Mouse (Mus musculus) midbrain, embryonic 15.5 days (tissue): Measurements from ENCODE around the gene Dpm2. TPM values are rescaled to one million over a fixed set of nuclear protein-coding genes. Genes with fewer than 3 reads are reported as not detected.

Experiments
- ATAC-seq: fragments of 200-750 bp; cut with Nextera tagmentation; replicated peaks from 2 replicates; pipeline ENCODE4 v1.8.0; 2017; ENCODE audit warnings: moderate TSS enrichment
- H3K27ac ChIP-seq: fragments of 300-500 bp; sonication (generic); 2 replicates; pipeline ENCODE4 v1.5.1; 2015; ENCODE audit warnings: mild to moderate bottlenecking, inconsistent platforms
- H3K27me3 ChIP-seq: fragments of 300-500 bp; sonication (generic); replicated peaks from 2 replicates; pipeline ENCODE4 v1.6.1; 2015; ENCODE audit warnings: inconsistent platforms
- H3K36me3 ChIP-seq: fragments of 300-500 bp; sonication (generic); replicated peaks from 2 replicates; pipeline ENCODE4 v1.6.1; 2015; ENCODE audit warnings: inconsistent platforms
- H3K4me1 ChIP-seq: fragments of 300-500 bp; sonication (generic); 2 replicates; pipeline ENCODE4 v1.6.1; 2015; ENCODE audit warnings: inconsistent platforms
- H3K4me2 ChIP-seq: fragments of 300-500 bp; sonication (generic); 2 replicates; pipeline ENCODE4 v1.6.1; 2015; ENCODE audit warnings: inconsistent platforms, mild to moderate bottlenecking, moderate library complexity
- H3K4me3 ChIP-seq: fragments of 300-500 bp; sonication (generic); 2 replicates; pipeline ENCODE4 v1.5.1; 2015; ENCODE audit warnings: mild to moderate bottlenecking, inconsistent platforms
- H3K9ac ChIP-seq: fragments of 300-500 bp; sonication (generic); 2 replicates; pipeline ENCODE4 v1.6.1; 2015; ENCODE audit warnings: mild to moderate bottlenecking, inconsistent platforms
- H3K9me3 ChIP-seq: fragments of 300-500 bp; sonication (generic); 2 replicates; pipeline ENCODE4 v1.6.1; 2016; ENCODE audit warnings: inconsistent platforms
- WGBS: fragments of 180-500 bp; shearing (Covaris S2); methylation state at CpG from one replicate; pipeline ENCODE4 v1.1.7; 2015; ENCODE audit warnings: mixed read lengths; 5-methylcytosine and 5-hydroxymethylcytosine counted together
- polyA plus RNA-seq: library from polyadenylated mRNA; unstranded; fragments of >200 nt; fragmentation: Nextera tagmentation; extraction: Ambion mirVana; gene quantifications from 2 replicates; pipeline ENCODE4 v1.2.1, GENCODE M21; 2015

Gene Dpm2
- polyA plus RNA-seq, 1 experiment from 2014 or later: 145 TPM

- peak; percentile 38 for ATAC-seq
- Histone ChIP-seq H3K4me3 (peak overlapping the region; percentile 71), H3K27ac (no peak overlapping the region), H3K27me3 (no peaks in the 10 kb centered on the region), H3K4me2 (peak overlapping the region; percentile 90), H3K4me1 (peaks cover 27% of the 10 kb centered on the region), H3K9me3 (no peaks in the 10 kb centered on the region), H3K36me3 (no peaks in the 10 kb centered on the region), H3K9ac (no peak overlapping the region)
- 10% methylated on average over 25 of the region's 25 CpGs for WGBS
Observed at GRCm38 (mm10) chr2:32608141-32608777, 37.6 kb downstream of the Dpm2 start.

GRCm38 (mm10) chr2:32608778-32609435 lies 38.2 kb downstream of the Dpm2 start:
- H3K4me2 ChIP-seq: peak overlapping the region; percentile 90
- 47% methylated on average over 18 of the region's 18 CpGs for WGBS
- H3K36me3 ChIP-seq: no peaks in the 10 kb centered on the region
- no peaks in the 10 kb centered on the region for H3K27me3 ChIP-seq
- peaks cover 27% of the 10 kb centered on the region for H3K4me1 ChIP-seq
- H3K9me3 ChIP-seq: no peaks in the 10 kb centered on the region
- H3K4me3 ChIP-seq: peak overlapping the region; percentile 71; the same call in 1 of the 2 replicates
- ATAC-seq: no peak
- H3K27ac ChIP-seq: no peak overlapping the region
- H3K9ac ChIP-seq: no peak overlapping the region

- peak overlapping the region; percentile 44 for H3K4me2 ChIP-seq
- no peak for ATAC-seq
- 0 out of 2 replicates have a peak, but pooled peaks cover 4% of the 10 kb centered on the region for H3K36me3 ChIP-seq
- H3K4me3 ChIP-seq: peak overlapping the region; percentile 29
- H3K4me1 ChIP-seq: peaks cover 27% of the 10 kb centered on the region
- no peak overlapping the region for H3K9ac ChIP-seq
- H3K9me3 ChIP-seq: no peaks in the 10 kb centered on the region
- H3K27me3 ChIP-seq: no peaks in the 10 kb centered on the region
- no peak overlapping the region for H3K27ac ChIP-seq
- WGBS: 17% methylated on average over 23 of the region's 23 CpGs
Observed at GRCm38 (mm10) chr2:32610610-32611229, 40.1 kb downstream of the Dpm2 start.

- Histone ChIP-seq H3K27ac (no peak overlapping the region), H3K9ac (no peak overlapping the region), H3K4me1 (peaks cover 20% of the 10 kb centered on the region), H3K4me2 (no peak overlapping the region), H3K9me3 (no peaks in the 10 kb centered on the region), H3K27me3 (no peaks in the 10 kb centered on the region), H3K4me3 (no peak overlapping the region), H3K36me3 (0 out of 2 replicates have a peak, but pooled peaks cover 4% of the 10 kb centered on the region)
- no peak for ATAC-seq
- WGBS: 69% methylated on average over 26 of the region's 26 CpGs
Observed at GRCm38 (mm10) chr2:32612274-32612673, 41.6 kb downstream of the Dpm2 start.

- ATAC-seq: no peak
- Histone ChIP-seq H3K4me1 (peaks cover 16% of the 10 kb centered on the region), H3K4me3 (no peak overlapping the region), H3K36me3 (0 out of 2 replicates have a peak, but pooled peaks cover 4% of the 10 kb centered on the region), H3K27ac (no peak overlapping the region), H3K27me3 (no peaks in the 10 kb centered on the region), H3K9me3 (no peaks in the 10 kb centered on the region), H3K4me2 (no peak overlapping the region), H3K9ac (no peak overlapping the region)
- WGBS: 94% methylated on average over 1 of the region's 1 CpGs
Observed at GRCm38 (mm10) chr2:32617109-32617508, 46.5 kb downstream of the Dpm2 start.

- H3K27me3 ChIP-seq: no peaks in the 10 kb centered on the region
- 0 out of 2 replicates have a peak, but pooled peaks cover 4% of the 10 kb centered on the region for H3K36me3 ChIP-seq
- no peak overlapping the region for H3K9ac ChIP-seq
- no peak for ATAC-seq
- WGBS: 95% methylated on average over 4 of the region's 4 CpGs
- no peaks in the 10 kb centered on the region for H3K9me3 ChIP-seq
- no peak overlapping the region for H3K4me3 ChIP-seq
- H3K4me1 ChIP-seq: peaks cover 16% of the 10 kb centered on the region
- no peak overlapping the region for H3K27ac ChIP-seq
- H3K4me2 ChIP-seq: no peak overlapping the region
Observed at GRCm38 (mm10) chr2:32617601-32618000, 46.9 kb downstream of the Dpm2 start.

GRCm38 (mm10) chr2:32618051-32618450 lies 47.4 kb downstream of the Dpm2 start:
- no peak overlapping the region for H3K27ac ChIP-seq
- no peak overlapping the region for H3K4me3 ChIP-seq
- WGBS: 44% methylated on average over 9 of the region's 9 CpGs
- ATAC-seq: no peak
- 0 out of 2 replicates have a peak, but pooled peaks cover 4% of the 10 kb centered on the region for H3K36me3 ChIP-seq
- no peaks in the 10 kb centered on the region for H3K9me3 ChIP-seq
- H3K4me2 ChIP-seq: no peak overlapping the region
- no peaks in the 10 kb centered on the region for H3K27me3 ChIP-seq
- H3K4me1 ChIP-seq: peaks cover 16% of the 10 kb centered on the region
- H3K9ac ChIP-seq: no peak overlapping the region

GRCm38 (mm10) chr2:32620682-32621516 lies 50.2 kb downstream of the Dpm2 start:
- Histone ChIP-seq H3K9ac (no peak overlapping the region), H3K27ac (peak overlapping the region; percentile 21; the same call in 1 of the 2 replicates), H3K4me2 (no peak overlapping the region), H3K4me3 (no peak overlapping the region), H3K36me3 (no peaks in the 10 kb centered on the region), H3K4me1 (peaks cover 30% of the 10 kb centered on the region), H3K27me3 (no peaks in the 10 kb centered on the region), H3K9me3 (no peaks in the 10 kb centered on the region)
- no peak for ATAC-seq
- 44% methylated on average over 4 of the region's 4 CpGs for WGBS

- H3K4me1 ChIP-seq: peaks cover 36% of the 10 kb centered on the region
- 39% methylated on average over 7 of the region's 7 CpGs for WGBS
- H3K4me2 ChIP-seq: no peak within 1 kb of the TSS
- H3K9me3 ChIP-seq: no peaks in the 10 kb centered on the region
- peak within 1 kb of the TSS; percentile 21; the same call in 1 of the 2 replicates for H3K27ac ChIP-seq
- H3K9ac ChIP-seq: no peak within 1 kb of the TSS
- ATAC-seq: no peak
- H3K27me3 ChIP-seq: no peaks in the 10 kb centered on the region
- H3K4me3 ChIP-seq: no peak within 1 kb of the TSS
- no peaks in the 10 kb centered on the region for H3K36me3 ChIP-seq
Observed at GRCm38 (mm10) chr2:32621517-32621859, 50.8 kb downstream of the Dpm2 start, which contains the start of gene Ak1. TSS of gene Ak1 (plus strand) at chr2:32621758.
